Mouse (Mus musculus) lung, embryonic 16.5 days (tissue): Measurements from ENCODE around the gene Rhoc. TPM values are rescaled to one million over a fixed set of nuclear protein-coding genes. Genes with fewer than 3 reads are reported as not detected.

Source experiments
- ATAC-seq: fragments of 200-750 bp; cut with Nextera tagmentation; 2 replicates; pipeline ENCODE4 v1.8.0; 2017; ENCODE audit warnings: low read depth, mild to moderate bottlenecking, moderate library complexity
- H3K27ac ChIP-seq: fragments of 300-500 bp; sonication (generic); 2 replicates; pipeline ENCODE4 v1.5.1; 2014; ENCODE audit warnings: mild to moderate bottlenecking, control low read depth, low read length
- H3K27me3 ChIP-seq: fragments of 300-500 bp; sonication (generic); 2 replicates; pipeline ENCODE4 v1.6.1; 2014; ENCODE audit warnings: low read depth, low read length, mixed read lengths; ENCODE audit not compliant: control insufficient read depth, insufficient read depth
- H3K36me3 ChIP-seq: fragments of 300-500 bp; sonication (generic); 2 replicates; pipeline ENCODE4 v1.6.1; 2014; ENCODE audit warnings: low read length; ENCODE audit not compliant: control insufficient read depth, insufficient read depth
- H3K4me1 ChIP-seq: fragments of 300-500 bp; sonication (generic); replicated peaks from 2 replicates; pipeline ENCODE4 v1.6.1; 2014; ENCODE audit warnings: low read length, mixed read lengths; ENCODE audit not compliant: control insufficient read depth, insufficient read depth
- H3K4me2 ChIP-seq: fragments of 300-500 bp; sonication (generic); 2 replicates; pipeline ENCODE4 v1.6.1; 2014; ENCODE audit warnings: low read depth, low read length, control low read depth
- H3K4me3 ChIP-seq: fragments of 300-500 bp; sonication (generic); 2 replicates; pipeline ENCODE4 v1.5.1; 2014; ENCODE audit warnings: mild to moderate bottlenecking, low read length, control low read depth
- H3K9ac ChIP-seq: fragments of 300-500 bp; sonication (generic); 2 replicates; pipeline ENCODE4 v1.6.1; 2014; ENCODE audit warnings: low read length, control low read depth
- H3K9me3 ChIP-seq: fragments of 300-500 bp; sonication (generic); 2 replicates; pipeline ENCODE4 v1.6.1; 2016; ENCODE audit warnings: low read length; ENCODE audit not compliant: control insufficient read depth
- WGBS: fragments of 180-500 bp; shearing (Covaris S2); extraction: QIAGEN DNeasy Blood & Tissue Kit; methylation state at CpG from one replicate; pipeline ENCODE4 v1.1.7; 2014; 5-methylcytosine and 5-hydroxymethylcytosine counted together
- polyA plus RNA-seq: library from polyadenylated mRNA; unstranded; fragments of >200 nt; fragmentation: Nextera tagmentation; extraction: Ambion mirVana; gene quantifications from 2 replicates; pipeline ENCODE4 v1.2.1, GENCODE M21; 2015

Gene Rhoc
- polyA plus RNA-seq, 1 experiment from 2014 or later, result 155 TPM

DNA sequence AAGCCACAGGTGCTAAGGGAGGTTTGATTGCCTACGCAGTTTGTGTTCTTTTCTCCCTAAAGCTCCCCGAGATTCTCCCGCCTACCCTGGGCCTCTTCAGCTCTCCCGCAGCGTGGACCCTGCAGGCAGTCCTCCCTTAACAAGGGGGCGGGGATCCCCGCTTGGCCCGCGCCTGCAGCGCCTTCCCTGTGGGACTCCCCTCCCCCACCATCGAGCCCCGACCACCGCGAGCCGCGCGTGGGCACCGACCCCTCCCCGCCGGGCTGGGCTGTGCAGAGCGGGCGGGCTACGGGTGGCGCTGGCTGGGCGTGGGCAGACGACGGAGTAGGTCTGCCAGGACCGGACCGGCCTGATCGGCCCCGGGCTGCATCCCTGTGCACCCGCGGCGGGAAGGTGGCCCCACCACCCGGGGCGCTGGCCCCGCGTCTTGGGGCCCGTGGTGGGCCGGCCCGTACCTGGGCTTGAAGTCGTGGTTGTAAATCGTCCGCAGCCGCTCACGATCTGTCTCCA lies 29.4 kb downstream of the Rhoc start:
- Histone ChIP-seq H3K4me1 (peaks cover 20% of the 10 kb centered on the region), H3K9me3 (no peaks in the 10 kb centered on the region), H3K27me3 (no peaks in the 10 kb centered on the region), H3K4me2 (peak overlapping the region; percentile 54), H3K4me3 (peak overlapping the region; percentile 88), H3K27ac (peak overlapping the region; percentile 94), H3K36me3 (no peaks in the 10 kb centered on the region), H3K9ac (peak overlapping the region; percentile 93)
- under 1% methylated on average over 46 of the region's 46 CpGs for WGBS
- peak; percentile 71 for ATAC-seq

DNA sequence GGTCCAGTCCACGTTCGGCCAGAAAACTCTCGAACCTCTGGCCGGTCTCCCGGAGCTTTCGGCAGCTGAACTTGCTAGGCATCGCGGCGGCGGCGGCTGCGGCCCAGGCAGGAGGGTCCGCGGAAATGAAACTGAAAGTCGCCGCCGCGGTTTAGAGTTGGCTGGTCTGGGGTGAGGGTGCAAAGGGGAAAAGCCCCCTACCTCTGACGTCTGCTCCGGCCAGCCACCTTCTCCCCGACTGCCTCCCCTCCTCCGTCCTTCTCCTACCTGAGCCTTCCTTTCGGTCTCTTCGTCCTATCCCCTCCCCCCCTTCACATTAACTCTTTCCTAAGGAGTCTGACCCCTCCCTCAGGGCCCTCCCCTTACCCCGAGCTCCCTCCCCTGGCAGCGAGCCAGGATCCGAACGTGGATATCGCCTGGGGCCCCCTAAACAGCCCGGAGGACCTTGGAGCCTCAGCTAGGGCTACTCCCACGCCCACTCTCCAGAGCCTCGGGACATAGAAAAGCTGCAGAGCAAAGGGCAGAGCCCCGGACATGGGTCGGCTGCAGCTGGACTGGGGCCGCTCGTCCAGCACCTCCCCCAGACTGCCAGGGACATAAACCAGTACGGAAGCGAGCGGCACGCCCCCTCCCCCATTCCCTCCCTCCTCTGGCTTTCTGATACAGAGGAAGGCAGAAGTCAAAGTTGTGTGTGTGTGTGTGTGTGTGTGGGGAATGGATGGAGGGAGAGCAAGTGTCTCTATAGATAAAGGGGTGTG lies 30.0 kb downstream of the Rhoc start, which contains the start of gene Mov10:
Gene Mov10 (minus strand): TSS at position 573 of the 758 bp plus-strand sequence.
- H3K27ac ChIP-seq, result peak within 1 kb of the TSS; percentile 94
- H3K36me3 ChIP-seq, result no peaks in the 10 kb centered on the region
- ATAC-seq, result peak; percentile 88
- peak within 1 kb of the TSS; percentile 93 for H3K9ac ChIP-seq
- H3K4me2 ChIP-seq, result peak within 1 kb of the TSS; percentile 54
- no peaks in the 10 kb centered on the region for H3K9me3 ChIP-seq
- H3K4me1 ChIP-seq, result peaks cover 20% of the 10 kb centered on the region
- WGBS, result 0% methylated on average over 40 of the region's 40 CpGs
- peak within 1 kb of the TSS; percentile 88 for H3K4me3 ChIP-seq
- no peaks in the 10 kb centered on the region for H3K27me3 ChIP-seq

DNA sequence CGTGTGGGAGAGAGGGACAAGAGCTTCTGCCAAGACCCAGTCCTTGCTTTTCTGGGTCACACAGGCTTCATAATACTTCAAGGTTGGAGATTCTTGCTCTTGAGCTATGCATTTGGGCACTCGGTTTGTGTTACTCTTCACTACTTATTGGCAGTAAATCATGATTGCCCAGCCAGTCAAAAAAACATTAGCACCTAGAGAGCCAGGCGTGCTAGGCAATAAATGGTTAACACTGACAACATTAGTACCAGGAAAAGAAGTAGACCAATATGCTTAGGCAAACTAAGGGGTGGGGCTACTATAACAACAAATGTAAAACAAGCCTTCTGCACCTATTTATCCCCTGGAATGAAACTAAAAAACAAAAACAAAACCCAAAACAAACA lies 30.6 kb downstream of the Rhoc start:
- peak overlapping the region; percentile 88 for H3K4me3 ChIP-seq
- peak overlapping the region; percentile 54 for H3K4me2 ChIP-seq
- no peaks in the 10 kb centered on the region for H3K36me3 ChIP-seq
- ATAC-seq, result no peak
- 8% methylated on average over 3 of the region's 3 CpGs for WGBS
- no peaks in the 10 kb centered on the region for H3K27me3 ChIP-seq
- peaks cover 20% of the 10 kb centered on the region for H3K4me1 ChIP-seq
- H3K9ac ChIP-seq, result peak overlapping the region; percentile 93
- no peaks in the 10 kb centered on the region for H3K9me3 ChIP-seq
- peak overlapping the region; percentile 94 for H3K27ac ChIP-seq

DNA sequence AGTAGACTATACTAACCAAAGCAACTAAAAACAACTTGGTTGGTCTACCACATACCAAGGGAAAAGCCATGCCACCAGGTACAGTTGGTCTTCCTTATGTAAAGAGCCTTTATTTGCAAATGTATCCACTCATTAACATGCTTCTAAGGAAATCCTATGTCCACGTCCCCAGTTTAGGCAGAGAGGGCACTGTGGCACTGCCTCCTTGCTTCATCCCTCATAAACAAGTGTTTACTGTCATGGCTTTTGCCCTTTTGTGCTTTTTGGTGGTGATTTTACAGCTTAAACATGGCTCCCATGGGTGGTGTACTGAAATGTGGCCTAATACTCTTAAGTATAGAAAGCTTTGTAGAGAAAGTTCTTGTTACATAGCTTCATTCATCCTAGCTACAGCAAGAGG lies 32.3 kb downstream of the Rhoc start:
- 65% methylated on average over 1 of the region's 1 CpGs for WGBS
- H3K36me3 ChIP-seq, result no peaks in the 10 kb centered on the region
- no peak overlapping the region for H3K4me2 ChIP-seq
- no peak overlapping the region for H3K9ac ChIP-seq
- no peaks in the 10 kb centered on the region for H3K9me3 ChIP-seq
- ATAC-seq, result no peak
- no peaks in the 10 kb centered on the region for H3K27me3 ChIP-seq
- H3K4me3 ChIP-seq, result no peak overlapping the region
- peaks cover 20% of the 10 kb centered on the region for H3K4me1 ChIP-seq
- no peak overlapping the region for H3K27ac ChIP-seq

DNA sequence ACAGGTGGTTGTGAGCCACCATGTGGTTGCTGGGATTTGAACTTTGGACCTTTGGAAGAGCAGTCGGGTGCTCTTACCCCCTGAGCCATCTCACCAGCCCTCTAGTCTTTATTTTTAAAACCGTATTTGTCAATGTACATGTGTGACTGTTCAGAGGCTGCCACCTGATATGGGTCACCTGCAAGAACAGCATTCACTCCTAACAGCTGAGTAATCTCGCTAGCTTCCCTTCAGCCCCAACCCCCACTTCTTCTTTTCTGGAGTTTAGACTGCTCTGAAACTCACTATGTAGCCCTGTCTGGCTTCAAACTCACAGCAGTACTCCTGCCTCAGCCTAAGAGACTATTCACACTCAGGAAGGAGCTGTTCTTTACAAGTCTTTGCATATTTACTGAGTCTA lies 34.2 kb downstream of the Rhoc start:
- Histone ChIP-seq H3K4me1 (peaks cover 7% of the 10 kb centered on the region), H3K9me3 (no peaks in the 10 kb centered on the region), H3K4me2 (no peak overlapping the region), H3K36me3 (0 out of 2 replicates have a peak, but pooled peaks cover 8% of the 10 kb centered on the region), H3K27ac (no peak overlapping the region), H3K27me3 (no peaks in the 10 kb centered on the region), H3K9ac (no peak overlapping the region), H3K4me3 (no peak overlapping the region)
- ATAC-seq, result no peak
- WGBS, result 67% methylated on average over 3 of the region's 3 CpGs

DNA sequence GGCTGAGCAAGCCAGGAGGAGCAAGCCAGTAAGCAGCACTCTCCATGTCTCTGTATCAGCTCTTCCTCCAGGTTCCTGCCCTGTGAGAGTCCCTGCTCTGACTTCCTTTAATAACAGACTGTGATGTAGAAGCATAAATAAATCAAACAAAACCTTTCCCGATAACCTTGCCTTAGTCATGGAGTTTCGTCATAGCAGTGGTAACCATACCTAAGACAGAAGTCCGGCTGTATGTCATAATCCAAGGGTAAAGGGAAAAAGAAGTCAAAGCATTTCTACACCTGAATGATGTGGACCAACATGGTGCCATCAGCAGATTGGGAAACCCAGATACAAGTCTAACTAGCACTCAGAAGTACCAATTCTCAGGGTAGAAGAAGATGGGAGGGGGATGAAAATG lies 47.6 kb downstream of the Rhoc start:
- H3K9ac ChIP-seq, result no peak overlapping the region
- ATAC-seq, result no peak

GRCm38 (mm10) chr3:104841049-104841448 lies 52.9 kb downstream of the Rhoc start:
- no peak overlapping the region for H3K27ac ChIP-seq
- no peak overlapping the region for H3K9ac ChIP-seq
- peaks cover 25% of the 10 kb centered on the region for H3K36me3 ChIP-seq
- H3K27me3 ChIP-seq, result no peaks in the 10 kb centered on the region
- 93% methylated on average over 5 of the region's 5 CpGs for WGBS
- no peak for ATAC-seq
- no peak overlapping the region for H3K4me3 ChIP-seq
- no peaks in the 10 kb centered on the region for H3K4me1 ChIP-seq
- no peaks in the 10 kb centered on the region for H3K9me3 ChIP-seq
- H3K4me2 ChIP-seq, result no peak overlapping the region

More for the DNA sequence above, 47.6 kb downstream of the Rhoc start:
- Histone ChIP-seq H3K27me3 (no peaks in the 10 kb centered on the region), H3K36me3 (peaks cover 32% of the 10 kb centered on the region), H3K27ac (no peak overlapping the region), H3K4me2 (no peak overlapping the region), H3K9me3 (no peaks in the 10 kb centered on the region), H3K4me3 (no peak overlapping the region), H3K4me1 (no peaks in the 10 kb centered on the region)
- 83% methylated on average over 3 of the region's 3 CpGs for WGBS

Other genes starting within 250 kb of the Rhoc start
- 28.0 and 28.1 TPM in 2 replicates for gene Slc16a1, start 149.7 kb upstream of the Rhoc start, polyA plus RNA-seq
- 3.1 and 3.4 TPM in 2 replicates for gene Ppm1j, start 7.3 kb upstream of the Rhoc start, polyA plus RNA-seq
- 0.08 and 0.25 TPM in 2 replicates for gene Fam19a3, start 6.5 kb upstream of the Rhoc start, polyA plus RNA-seq
- gene Mov10, start 30.2 kb downstream of the Rhoc start, polyA plus RNA-seq, result 44.2 and 56.2 TPM in 2 replicates
- gene St7l, start 75.6 kb downstream of the Rhoc start, polyA plus RNA-seq, result 35.9 and 37.5 TPM in 2 replicates
- gene Capza1, start 76.1 kb downstream of the Rhoc start, polyA plus RNA-seq, result 211 and 217 TPM in 2 replicates
- 1.0 and 1.3 TPM in 2 replicates for gene Wnt2b, start 173.5 kb downstream of the Rhoc start, polyA plus RNA-seq